Mouse (Mus musculus) MEL (cell line): ENCODE data around the gene Zfp683. TPM values are rescaled to one million over a fixed set of nuclear protein-coding genes. Genes with fewer than 3 reads are reported as not detected.
A peak's percentile ranks its signal among the peaks of the same experiment; 100 is the strongest.

Source experiments
- DNase-seq: peaks from one replicate; pipeline ENCODE4 v3.0.0; 2011; ENCODE audit warnings: low read depth, low spot score
- H3K27ac ChIP-seq: 2 replicates; pipeline ENCODE4 v1.5.1; 2012; ENCODE audit warnings: low read depth, mild to moderate bottlenecking, control low read depth, low read length, moderate library complexity; ENCODE audit not compliant: control insufficient read depth
- H3K27me3 ChIP-seq, 2 experiments: fragments of 150-350 bp in 1 of 2; sonication (generic) in 1 of 2; 2 replicates each; pipeline ENCODE4 v1.6.1; 2012; ENCODE audit warnings: low read length in 2 of 2, mild to moderate bottlenecking in 2 of 2, improper control_type of control experiment in 1 of 2, moderate library complexity in 1 of 2; ENCODE audit not compliant: insufficient read depth in 2 of 2, control insufficient read depth in 1 of 2
- H3K36me3 ChIP-seq, 2 experiments: 2 replicates each; pipeline ENCODE4 v1.6.1; 2012 to 2014; ENCODE audit warnings: low read length in 2 of 2, improper control_type of control experiment in 1 of 2, inconsistent platforms in 1 of 2, mild to moderate bottlenecking in 1 of 2; ENCODE audit not compliant: insufficient read depth in 2 of 2, control insufficient read depth in 1 of 2
- H3K4me1 ChIP-seq, 2 experiments: fragments of 150-350 bp in 1 of 2; sonication (generic) in 1 of 2; 2 replicates each; pipeline ENCODE4 v1.6.1; 2012; ENCODE audit warnings: low read length in 2 of 2, improper control_type of control experiment in 1 of 2, mild to moderate bottlenecking in 1 of 2; ENCODE audit not compliant: insufficient read depth in 2 of 2, control insufficient read depth in 1 of 2
- H3K4me3 ChIP-seq, 2 experiments: fragments of 150-350 bp in 1 of 2; sonication (generic) in 1 of 2; 2 replicates each; pipeline ENCODE4 v1.5.1; 2012; ENCODE audit warnings: low read depth in 2 of 2, low read length in 2 of 2, mild to moderate bottlenecking in 2 of 2, moderate library complexity in 2 of 2, control low read depth in 1 of 2, improper control_type of control experiment in 1 of 2; ENCODE audit not compliant: control insufficient read depth in 1 of 2, insufficient read depth in 1 of 2
- H3K79me2 ChIP-seq: 2 replicates; pipeline ENCODE4 v1.6.1; 2012; ENCODE audit warnings: mild to moderate bottlenecking, low read length, moderate library complexity; ENCODE audit not compliant: control insufficient read depth, poor library complexity, insufficient read depth
- H3K9ac ChIP-seq: 2 replicates; pipeline ENCODE4 v1.6.1; 2012; ENCODE audit warnings: low read depth, mild to moderate bottlenecking, control low read depth, low read length, moderate library complexity; ENCODE audit not compliant: control insufficient read depth, poor library complexity, severe bottlenecking
- H3K9me3 ChIP-seq: fragments of 150-350 bp; sonication (generic); replicated peaks from 2 replicates; pipeline ENCODE4 v1.6.1; 2012; ENCODE audit warnings: mild to moderate bottlenecking, low read length, improper control_type of control experiment, moderate library complexity; ENCODE audit not compliant: insufficient read depth
- BHLHE40 ChIP-seq: IDR thresholded peaks from 2 replicates; pipeline ENCODE4 v1.6.1; 2012; ENCODE audit warnings: low read depth, mild to moderate bottlenecking, inconsistent platforms, low read length, improper control_type of control experiment, borderline replicate concordance
- CHD1 ChIP-seq: IDR thresholded peaks from 2 replicates; pipeline ENCODE4 v1.6.1; 2012; ENCODE audit warnings: low read depth, mild to moderate bottlenecking, inconsistent platforms, low read length, improper control_type of control experiment
- CTCF ChIP-seq, 3 experiments: IDR thresholded peaks in 2 of 3; conservative IDR thresholded peaks in 1 of 3; 2 replicates each; pipeline ENCODE4 v1.5.1; 2011 to 2012; ENCODE audit warnings: low read length in 3 of 3, low read depth in 2 of 3, mild to moderate bottlenecking in 2 of 3, improper control_type of control experiment in 1 of 3, inconsistent platforms in 1 of 3, mixed read lengths in 1 of 3, moderate library complexity in 1 of 3; ENCODE audit not compliant: control insufficient read depth in 1 of 3, insufficient read depth in 1 of 3, poor library complexity in 1 of 3, severe bottlenecking in 1 of 3
- ELF1 ChIP-seq: IDR thresholded peaks from 2 replicates; pipeline ENCODE4 v1.6.1; 2014; ENCODE audit warnings: low read depth, mild to moderate bottlenecking, inconsistent platforms, low read length, improper control_type of control experiment, moderate library complexity
- EP300 ChIP-seq, 2 experiments: IDR thresholded peaks; 2 replicates each; pipeline ENCODE4 v1.6.1; 2011; ENCODE audit warnings: improper control_type of control experiment in 2 of 2, low read length in 2 of 2, low read depth in 1 of 2, mild to moderate bottlenecking in 1 of 2
- GABPA ChIP-seq: IDR thresholded peaks from 2 replicates; pipeline ENCODE4 v1.6.1; 2012; ENCODE audit warnings: low read depth, mild to moderate bottlenecking, inconsistent platforms, low read length, improper control_type of control experiment, moderate library complexity
- GATA1 ChIP-seq: IDR thresholded peaks from 2 replicates; pipeline ENCODE4 v1.6.1; 2011; ENCODE audit warnings: low read depth, low read length, improper control_type of control experiment
- HCFC1 ChIP-seq: IDR thresholded peaks from 2 replicates; pipeline ENCODE4 v1.6.1; 2012; ENCODE audit warnings: low read depth, mild to moderate bottlenecking, inconsistent platforms, low read length, improper control_type of control experiment, moderate library complexity
- JUND ChIP-seq: IDR thresholded peaks from 2 replicates; pipeline ENCODE4 v1.6.1; 2011; ENCODE audit warnings: low read depth, mild to moderate bottlenecking, improper control_type of control experiment, low read length
- MAFK ChIP-seq: IDR thresholded peaks from 2 replicates; pipeline ENCODE4 v1.6.1; 2011; ENCODE audit warnings: low read depth, mild to moderate bottlenecking, low read length, improper control_type of control experiment, borderline replicate concordance
- MEF2A ChIP-seq: IDR thresholded peaks from 2 replicates; pipeline ENCODE4 v1.6.1; 2014; ENCODE audit warnings: low read depth, mild to moderate bottlenecking, inconsistent platforms, low read length, improper control_type of control experiment; ENCODE audit not compliant: poor library complexity, insufficient replicate concordance, severe bottlenecking; ENCODE audit errors: extremely low read depth
- MXI1 ChIP-seq: IDR thresholded peaks from 2 replicates; pipeline ENCODE4 v1.6.1; 2011; ENCODE audit warnings: mild to moderate bottlenecking, low read depth, low read length, improper control_type of control experiment
- MYB ChIP-seq: IDR thresholded peaks from 2 replicates; pipeline ENCODE4 v1.6.1; 2011; ENCODE audit warnings: mild to moderate bottlenecking, low read depth, low read length, improper control_type of control experiment
- NELFE ChIP-seq: IDR thresholded peaks from 2 replicates; pipeline ENCODE4 v1.6.1; 2011; ENCODE audit warnings: low read depth, low read length, improper control_type of control experiment
- POLR2A ChIP-seq, 2 experiments: IDR thresholded peaks; 2 replicates each; pipeline ENCODE4 v1.6.1; 2011 to 2012; ENCODE audit warnings: low read length in 2 of 2, mild to moderate bottlenecking in 2 of 2, control low read depth in 1 of 2, improper control_type of control experiment in 1 of 2, low read depth in 1 of 2, moderate library complexity in 1 of 2; ENCODE audit not compliant: control insufficient read depth in 1 of 2, insufficient read depth in 1 of 2, poor library complexity in 1 of 2
- POLR2AphosphoS5 ChIP-seq: IDR thresholded peaks from 2 replicates; pipeline ENCODE4 v1.6.1; 2012; ENCODE audit warnings: low read depth, borderline replicate concordance, mild to moderate bottlenecking, inconsistent platforms, low read length, moderate library complexity, mixed read lengths
- RAD21 ChIP-seq: IDR thresholded peaks from 2 replicates; pipeline ENCODE4 v1.6.1; 2011; ENCODE audit warnings: mild to moderate bottlenecking, low read depth, low read length, improper control_type of control experiment
- RCOR1 ChIP-seq: IDR thresholded peaks from 2 replicates; pipeline ENCODE4 v1.6.1; 2012; ENCODE audit warnings: low read depth, mild to moderate bottlenecking, inconsistent platforms, low read length, improper control_type of control experiment
- SMC3 ChIP-seq: IDR thresholded peaks from 2 replicates; pipeline ENCODE4 v1.6.1; 2011; ENCODE audit warnings: low read depth, low read length, improper control_type of control experiment
- TAL1 ChIP-seq: IDR thresholded peaks from 2 replicates; pipeline ENCODE4 v1.6.1; 2012; ENCODE audit warnings: mild to moderate bottlenecking, inconsistent platforms, low read length, moderate library complexity, mixed read lengths
- TBP ChIP-seq: IDR thresholded peaks from 2 replicates; pipeline ENCODE4 v1.8.0; 2011; ENCODE audit warnings: low read depth, low read length, improper control_type of control experiment
- TCF12 ChIP-seq: IDR thresholded peaks from 2 replicates; pipeline ENCODE4 v1.6.1; 2014; ENCODE audit warnings: low read depth, mild to moderate bottlenecking, inconsistent platforms, low read length, improper control_type of control experiment, moderate library complexity
- UBTF ChIP-seq: IDR thresholded peaks from 2 replicates; pipeline ENCODE4 v1.6.1; 2012; ENCODE audit warnings: low read depth, mild to moderate bottlenecking, inconsistent platforms, low read length, improper control_type of control experiment, moderate library complexity, borderline replicate concordance; ENCODE audit not compliant: insufficient read depth
- USF2 ChIP-seq, 2 experiments: IDR thresholded peaks; 2 replicates each; pipeline ENCODE4 v1.6.1; 2011 to 2012; ENCODE audit warnings: improper control_type of control experiment in 2 of 2, low read length in 2 of 2, borderline replicate concordance in 1 of 2, inconsistent platforms in 1 of 2, low read depth in 1 of 2, mild to moderate bottlenecking in 1 of 2; ENCODE audit not compliant: insufficient read depth in 1 of 2
- ZC3H11A ChIP-seq: IDR thresholded peaks from 2 replicates; pipeline ENCODE4 v1.6.1; 2012; ENCODE audit warnings: low read depth, mild to moderate bottlenecking, inconsistent platforms, low read length, improper control_type of control experiment
- ZMIZ1 ChIP-seq: IDR thresholded peaks from 2 replicates; pipeline ENCODE4 v1.6.1; 2012; ENCODE audit warnings: low read depth, mild to moderate bottlenecking, inconsistent platforms, low read length, improper control_type of control experiment, moderate library complexity
- ZNF384 ChIP-seq: IDR thresholded peaks from 2 replicates; pipeline ENCODE4 v1.6.1; 2012; ENCODE audit warnings: low read depth, mild to moderate bottlenecking, inconsistent platforms, low read length, improper control_type of control experiment
- polyA plus RNA-seq, 2 experiments: library from polyadenylated mRNA; stranded (reverse) in 1 of 2; unstranded in 1 of 2; fragments of >175 nt in 1 of 2; fragments of >200 nt in 1 of 2; gene quantifications; 2 replicates each; pipeline versions ENCODE4 v1.2.1 to v1.2.4; 2012; ENCODE audit warnings: low replicate concordance in 2 of 2, low read depth in 1 of 2; ENCODE audit not compliant: insufficient read length in 2 of 2, insufficient read depth in 1 of 2, missing spikeins in 1 of 2
- total RNA-seq: library from RNA; depleted of rRNA; stranded (reverse); fragments of 300-350 nt; gene quantifications from 2 replicates; pipeline ENCODE4 v1.2.3, GENCODE M21; 2012

Gene Zfp683
- total and polyA plus RNA-seq, 3 experiments, result not detected

DNA sequence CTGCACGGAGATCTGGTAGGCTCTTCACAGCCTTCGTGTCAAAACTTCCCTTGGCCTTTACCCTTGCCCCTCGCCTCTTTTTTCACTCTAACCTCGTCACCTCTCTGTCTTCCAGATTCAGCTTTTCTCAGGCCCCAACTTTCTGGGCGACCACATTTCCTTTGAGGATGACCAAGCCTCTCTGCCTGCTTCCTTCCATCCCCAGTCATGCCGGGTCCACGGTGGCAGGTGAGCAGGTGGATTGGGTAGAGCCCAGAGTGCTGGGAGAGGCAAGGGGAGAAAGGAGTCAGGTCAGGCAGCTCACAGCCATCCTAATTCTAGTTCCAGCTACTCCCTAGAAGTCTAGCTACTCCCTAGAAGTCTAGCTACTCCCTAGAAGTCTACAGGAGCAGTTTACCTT lies 28.8 kb downstream of the Zfp683 start:
- Histone ChIP-seq H3K36me3 (0 out of 4 replicates have a peak, but pooled peaks cover 0 to 2% of the 10 kb centered on the region in 2 experiments), H3K27me3 (no peaks in the 10 kb centered on the region)
- no peak for DNase-seq
- TF ChIP-seq ZMIZ1 (no peak), ELF1 (no peak), CHD1 (no peak), BHLHE40 (no peak), POLR2A (IDR thresholded peaks at IDR 0.05; ENCODE audit: control insufficient read depth in 1 of 2, insufficient read depth in 1 of 2, low read depth in 1 of 2, low read length in 2 of 2, poor library complexity in 1 of 2) (no peak), MEF2A (no peak), EP300 (IDR thresholded peaks at IDR 0.05; ENCODE audit: low read depth in 1 of 2, low read length in 2 of 2) (no peak), ZC3H11A (no peak), MXI1 (no peak), TCF12 (no peak), CTCF (IDR thresholded peaks at IDR 0.05 in 2 of 3, conservative IDR thresholded peaks at IDR 0.05 in 1 of 3; ENCODE audit: control insufficient read depth in 1 of 3, insufficient read depth in 1 of 3, low read depth in 2 of 3, low read length in 3 of 3, poor library complexity in 1 of 3, severe bottlenecking in 1 of 3) (no peak), SMC3 (no peak), TBP (no peak), UBTF (no peak), MAFK (no peak), USF2 (IDR thresholded peaks at IDR 0.05; ENCODE audit: borderline replicate concordance in 1 of 2, insufficient read depth in 1 of 2, low read depth in 1 of 2, low read length in 2 of 2) (no peak), GABPA (no peak), POLR2AphosphoS5 (no peak)
- TF ChIP-seq, all 39 proteins: peak for 0
- H3K79me2 ChIP-seq, result no peaks in the 10 kb centered on the region
- peaks cover 2 to 9% of the 10 kb centered on the region in 2 experiments; a peak in 2 of 4 replicates for H3K4me1 ChIP-seq
- H3K9me3 ChIP-seq, result no peaks in the 10 kb centered on the region
- no peak overlapping the region for H3K27ac ChIP-seq
- no peak overlapping the region for H3K9ac ChIP-seq
- peak overlapping the region; percentile 8 to 16; a peak in 1 of 4 replicates for H3K4me3 ChIP-seq

DNA sequence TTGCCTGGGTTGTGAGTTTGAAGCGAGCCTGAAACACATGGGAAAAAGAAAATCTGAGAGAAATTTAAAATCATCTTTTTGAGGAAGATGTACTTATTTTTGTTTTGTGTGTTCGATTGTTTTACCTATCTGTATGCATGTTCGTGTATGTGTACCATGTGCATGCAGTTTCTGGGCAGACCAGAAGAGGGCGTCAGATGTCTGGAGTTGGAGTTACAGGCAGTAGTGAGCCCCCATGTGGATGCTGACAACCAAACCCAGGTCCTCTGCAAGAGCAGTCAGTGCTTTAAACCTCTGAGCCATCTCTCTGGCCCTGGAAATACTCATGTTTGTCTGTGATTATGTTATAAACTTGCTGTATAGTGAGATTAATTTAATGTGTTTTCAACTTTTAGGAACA lies 31.4 kb downstream of the Zfp683 start:
- H3K27me3 ChIP-seq, result no peaks in the 10 kb centered on the region
- no peaks in the 10 kb centered on the region for H3K9me3 ChIP-seq
- H3K27ac ChIP-seq, result no peak overlapping the region
- H3K4me1 ChIP-seq, result peaks cover 2 to 9% of the 10 kb centered on the region in 2 experiments; a peak in 2 of 4 replicates
- H3K79me2 ChIP-seq, result no peaks in the 10 kb centered on the region
- DNase-seq, result peak; percentile 45
- TF ChIP-seq NELFE (no peak), BHLHE40 (no peak), RCOR1 (no peak), MYB (no peak), HCFC1 (no peak), MEF2A (no peak), CTCF (IDR thresholded peaks at IDR 0.05 in 2 of 3, conservative IDR thresholded peaks at IDR 0.05 in 1 of 3; ENCODE audit: control insufficient read depth in 1 of 3, insufficient read depth in 1 of 3, low read depth in 2 of 3, low read length in 3 of 3, poor library complexity in 1 of 3, severe bottlenecking in 1 of 3) (peak; percentile 33 to 68 (median 49)), ZNF384 (no peak), TBP (no peak), EP300 (IDR thresholded peaks at IDR 0.05; ENCODE audit: low read depth in 1 of 2, low read length in 2 of 2) (no peak), GATA1 (no peak), JUND (no peak), RAD21 (peak; percentile 14), TCF12 (no peak), ELF1 (no peak), ZC3H11A (no peak), SMC3 (peak; percentile 26; the same call in 1 of the 2 replicates), MAFK (no peak), TAL1 (no peak)
- no peak overlapping the region for H3K9ac ChIP-seq
- H3K36me3 ChIP-seq, result 0 out of 4 replicates have a peak, but pooled peaks cover 0 to 2% of the 10 kb centered on the region in 2 experiments
- no peak overlapping the region for H3K4me3 ChIP-seq
